In genomic region chr2:180919913-180920809, GRCm38 (mm10) we compare ENCODE assay signal across 7 mouse cellular contexts. TPM values are rescaled to one million over a fixed set of nuclear protein-coding genes. Genes with fewer than 3 reads are reported as not detected.
DNase-seq lines count a peak whose midpoint lies in the region; ATAC-seq and TF ChIP-seq lines count a peak whose summit lies in the region.

No protein-coding gene starts in this region.

- peaks cover 25% of the 10 kb centered on the region for H3K36me3 ChIP-seq in heart, embryonic 15.5 days
- peaks cover 19% of the 10 kb centered on the region; the same call in 1 of the 2 replicates for H3K36me3 ChIP-seq in midbrain, embryonic 15.5 days (replicated peaks)

- TF ChIP-seq CTCF in cortical plate, adult 2 months (IDR thresholded peaks at IDR 0.05; ENCODE audit: extremely low read depth, insufficient read depth, low read length): no peak

- under 1% methylated on average over 61 of the region's 61 CpGs for WGBS in heart, embryonic 15.5 days
- under 1% methylated on average over 61 of the region's 61 CpGs for WGBS in midbrain, embryonic 15.5 days

- peak; percentile 37 for ATAC-seq in heart, embryonic 15.5 days (replicated peaks; ENCODE audit: insufficient number of reproducible peaks, insufficient read depth, low FRiP score, low read depth)
- ATAC-seq in midbrain, embryonic 15.5 days (replicated peaks): peak; percentile 70

- peaks cover 5% of the 10 kb centered on the region; the same call in 1 of the 2 replicates for H3K27me3 ChIP-seq in heart, embryonic 15.5 days
- no peaks in the 10 kb centered on the region for H3K27me3 ChIP-seq in midbrain, embryonic 15.5 days (replicated peaks)

- peak overlapping the region; percentile 73 for H3K4me2 ChIP-seq in heart, embryonic 15.5 days
- peak overlapping the region; percentile 75 for H3K4me2 ChIP-seq in midbrain, embryonic 15.5 days

- H3K9me3 ChIP-seq in heart, embryonic 15.5 days (replicated peaks): no peaks in the 10 kb centered on the region
- no peaks in the 10 kb centered on the region for H3K9me3 ChIP-seq in midbrain, embryonic 15.5 days

- H3K9ac ChIP-seq in heart, embryonic 15.5 days: peak overlapping the region; percentile 98
- H3K9ac ChIP-seq in midbrain, embryonic 15.5 days: peak overlapping the region; percentile 93

- DNase-seq in thymus, adult 18-20 months: peak; percentile 44
- no peak for DNase-seq in thymus, postnatal 4 days
- peak; percentile 31 for DNase-seq in liver
- DNase-seq in thymus, postnatal 10 days (ENCODE audit: low spot score in 2 of 2): peak; percentile 33 to 55

- no peak overlapping the region for H3K27ac ChIP-seq in cortical plate, adult 2 months (ENCODE audit: insufficient read depth, low read length)
- H3K27ac ChIP-seq in heart, embryonic 15.5 days: peak overlapping the region; percentile 73
- H3K27ac ChIP-seq in midbrain, embryonic 15.5 days: peak overlapping the region; percentile 77

- no peak for TF ChIP-seq POLR2A in cortical plate, adult 2 months (IDR thresholded peaks at IDR 0.05; ENCODE audit: extremely low read depth, insufficient read depth, low read length)

- H3K4me3 ChIP-seq in cortical plate, adult 2 months (ENCODE audit: insufficient read depth, low read length): peak overlapping the region; percentile 96
- peak overlapping the region; percentile 87 for H3K4me3 ChIP-seq in heart, embryonic 15.5 days
- H3K4me3 ChIP-seq in midbrain, embryonic 15.5 days: peak overlapping the region; percentile 84

- H3K4me1 ChIP-seq in cortical plate, adult 2 months (ENCODE audit: control insufficient read depth, insufficient read depth, low read length): 0 out of 2 replicates have a peak, but pooled peaks cover 5% of the 10 kb centered on the region
- peaks cover 29% of the 10 kb centered on the region for H3K4me1 ChIP-seq in heart, embryonic 15.5 days (replicated peaks)
- peaks cover 38% of the 10 kb centered on the region for H3K4me1 ChIP-seq in midbrain, embryonic 15.5 days

RNA-seq across cellular contexts. Expression of gene Ythdf1, which starts 0.6 kb away (rescaled TPM):
- 45.2 and 49.1 TPM in 2 replicates for polyA plus RNA-seq in cortical plate, adult 2 months (2012; rRNA removed)
- polyA plus RNA-seq in heart, embryonic 15.5 days (2015; fragmentation: Nextera tagmentation; extraction: Ambion mirVana): 32.9 and 42.2 TPM in 2 replicates
- polyA plus RNA-seq in midbrain, embryonic 15.5 days (2015; fragmentation: Nextera tagmentation; extraction: Ambion mirVana): 52.0 and 52.2 TPM in 2 replicates

RNA-seq across cellular contexts. Expression of gene Birc7, which starts 8.7 kb away (rescaled TPM):
- polyA plus RNA-seq in cortical plate, adult 2 months (2012; rRNA removed): 0.23 and 0.32 TPM in 2 replicates
- polyA plus RNA-seq in heart, embryonic 15.5 days (2015; fragmentation: Nextera tagmentation; extraction: Ambion mirVana): 0.11 TPM in 1 of 2 replicates, not detected in the other
- 0.10 and 0.31 TPM in 2 replicates for polyA plus RNA-seq in midbrain, embryonic 15.5 days (2015; fragmentation: Nextera tagmentation; extraction: Ambion mirVana)

RNA-seq across cellular contexts. Expression of gene Nkain4, which starts 34.3 kb away (rescaled TPM):
- 89.8 and 99.6 TPM in 2 replicates for polyA plus RNA-seq in cortical plate, adult 2 months (2012; rRNA removed)
- polyA plus RNA-seq in heart, embryonic 15.5 days (2015; fragmentation: Nextera tagmentation; extraction: Ambion mirVana): 38.2 and 49.5 TPM in 2 replicates
- polyA plus RNA-seq in midbrain, embryonic 15.5 days (2015; fragmentation: Nextera tagmentation; extraction: Ambion mirVana): 77.0 and 94.1 TPM in 2 replicates

RNA-seq across cellular contexts. Expression of gene Arfgap1, which starts 46.9 kb away (rescaled TPM):
- 146 and 163 TPM in 2 replicates for polyA plus RNA-seq in cortical plate, adult 2 months (2012; rRNA removed)
- polyA plus RNA-seq in heart, embryonic 15.5 days (2015; fragmentation: Nextera tagmentation; extraction: Ambion mirVana): 71.8 and 92.4 TPM in 2 replicates
- 125 and 126 TPM in 2 replicates for polyA plus RNA-seq in midbrain, embryonic 15.5 days (2015; fragmentation: Nextera tagmentation; extraction: Ambion mirVana)
